Mouse (Mus musculus): ENCODE measurements around the gene Nr1h3.

- TF ChIP-seq CTCF (IDR thresholded peaks at IDR 0.05; ENCODE audit: control insufficient read depth, insufficient read depth, low read length), result no peak
- no peak for TF ChIP-seq POLR2A (IDR thresholded peaks at IDR 0.05; ENCODE audit: borderline replicate concordance, control insufficient read depth, low read depth, low read length)
Observed at GRCm38 (mm10) chr2:91137481-91137880, 65.2 kb downstream of the Nr1h3 start.
